Mouse (Mus musculus) heart, embryonic 10.5 days (tissue): ENCODE data around the gene Ficd. TPM values are rescaled to one million over a fixed set of nuclear protein-coding genes. Genes with fewer than 3 reads are reported as not detected.

Source experiments
- DNase-seq: peaks from one replicate; pipeline ENCODE4 v3.0.0-alpha.2; 2017; ENCODE audit warnings: low spot score
- H3K27ac ChIP-seq: fragments of 300-500 bp; sonication (generic); 2 replicates; pipeline ENCODE4 v1.5.1; 2016; ENCODE audit warnings: mild to moderate bottlenecking
- H3K27me3 ChIP-seq: fragments of 300-500 bp; sonication (generic); 2 replicates; pipeline ENCODE4 v1.6.1; 2016; ENCODE audit warnings: mild to moderate bottlenecking; ENCODE audit not compliant: poor library complexity, insufficient read depth, severe bottlenecking
- H3K36me3 ChIP-seq: fragments of 300-500 bp; sonication (generic); 2 replicates; pipeline ENCODE4 v1.6.1; 2016; ENCODE audit warnings: mild to moderate bottlenecking, moderate library complexity
- H3K4me1 ChIP-seq: fragments of 300-500 bp; sonication (generic); 2 replicates; pipeline ENCODE4 v1.6.1; 2016; ENCODE audit warnings: mild to moderate bottlenecking
- H3K4me3 ChIP-seq: fragments of 300-500 bp; sonication (generic); 2 replicates; pipeline ENCODE4 v1.5.1; 2016; ENCODE audit warnings: mild to moderate bottlenecking, moderate library complexity
- H3K9me3 ChIP-seq: fragments of 300-500 bp; sonication (generic); 2 replicates; pipeline ENCODE4 v1.6.1; 2016; ENCODE audit warnings: mild to moderate bottlenecking, moderate library complexity
- WGBS: fragments of 180-500 bp; shearing (Covaris S2); methylation state at CpG from one replicate; pipeline ENCODE4 v1.1.7; 2016; 5-methylcytosine and 5-hydroxymethylcytosine counted together
- polyA plus RNA-seq: library from polyadenylated mRNA; unstranded; fragments of >200 nt; fragmentation: Nextera tagmentation; extraction: Ambion mirVana; gene quantifications from 2 replicates; pipeline ENCODE4 v1.2.1, GENCODE M21; 2016

Gene Ficd
- polyA plus RNA-seq, 1 experiment from 2014 or later: 5.3 TPM

GRCm38 (mm10) chr5:113722224-113723013 lies 13.2 kb upstream of the Ficd start:
- Histone ChIP-seq H3K9me3 (no peaks in the 10 kb centered on the region), H3K27ac (no peak overlapping the region), H3K4me1 (peaks cover 4% of the 10 kb centered on the region; the same call in 1 of the 2 replicates), H3K4me3 (no peak overlapping the region), H3K36me3 (no peaks in the 10 kb centered on the region), H3K27me3 (peaks cover 22% of the 10 kb centered on the region)
- DNase-seq: no peak
- 84% methylated on average over 10 of the region's 10 CpGs for WGBS

- no peaks in the 10 kb centered on the region for H3K36me3 ChIP-seq
- WGBS: 30% methylated on average over 8 of the region's 8 CpGs
- no peak overlapping the region for H3K4me3 ChIP-seq
- H3K27ac ChIP-seq: no peak overlapping the region
- no peak for DNase-seq
- H3K9me3 ChIP-seq: no peaks in the 10 kb centered on the region
- peaks cover 4% of the 10 kb centered on the region; the same call in 1 of the 2 replicates for H3K4me1 ChIP-seq
- peaks cover 22% of the 10 kb centered on the region for H3K27me3 ChIP-seq
These were observed 11.9 kb upstream of the Ficd start for GRCm38 (mm10) chr5:113723567-113724237.

GRCm38 (mm10) chr5:113724446-113724845 lies 11.2 kb upstream of the Ficd start, which contains the start of gene 1700069L16Rik:
1700069L16Rik (minus strand) TSS chr5:113724772.
- peaks cover 4% of the 10 kb centered on the region; the same call in 1 of the 2 replicates for H3K4me1 ChIP-seq

GRCm38 (mm10) chr5:113725417-113725816 lies 10.2 kb upstream of the Ficd start:
- H3K27ac ChIP-seq: no peak overlapping the region
- no peaks in the 10 kb centered on the region for H3K36me3 ChIP-seq
- peaks cover 22% of the 10 kb centered on the region for H3K27me3 ChIP-seq
- H3K9me3 ChIP-seq: no peaks in the 10 kb centered on the region
- no peak overlapping the region for H3K4me3 ChIP-seq
- WGBS: 70% methylated on average over 12 of the region's 12 CpGs
- H3K4me1 ChIP-seq: peaks cover 4% of the 10 kb centered on the region; the same call in 1 of the 2 replicates
- no peak for DNase-seq

More at GRCm38 (mm10) chr5:113724446-113724845, 11.2 kb upstream of the Ficd start, which contains the start of gene 1700069L16Rik:
- no peaks in the 10 kb centered on the region for H3K9me3 ChIP-seq
- 3% methylated on average over 15 of the region's 15 CpGs for WGBS
- H3K36me3 ChIP-seq: no peaks in the 10 kb centered on the region
- H3K4me3 ChIP-seq: no peak within 1 kb of the TSS
- H3K27ac ChIP-seq: no peak within 1 kb of the TSS
- DNase-seq: peak; percentile 87
- peaks cover 22% of the 10 kb centered on the region for H3K27me3 ChIP-seq

DNA sequence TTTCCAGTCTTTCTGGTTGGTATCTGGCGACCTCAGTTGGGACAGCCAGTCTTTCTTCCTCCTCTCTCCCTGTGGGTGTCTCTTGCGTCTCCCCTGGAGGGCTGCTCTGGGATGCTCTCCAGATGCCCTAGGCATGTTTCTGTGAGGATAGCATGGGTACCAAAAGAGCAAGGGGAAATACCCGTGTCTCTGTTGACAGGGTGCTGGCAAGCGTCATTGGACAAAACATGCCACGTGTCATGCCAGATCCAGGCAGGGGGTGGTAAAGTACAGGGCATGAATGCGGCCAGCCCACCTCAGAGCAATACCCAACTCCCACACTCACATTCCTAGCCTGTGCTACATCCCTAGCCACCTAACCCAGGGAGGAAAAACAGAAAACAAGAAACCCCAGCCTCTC lies 9.0 kb upstream of the Ficd start:
- H3K9me3 ChIP-seq: no peaks in the 10 kb centered on the region
- H3K27me3 ChIP-seq: peaks cover 22% of the 10 kb centered on the region
- H3K36me3 ChIP-seq: no peaks in the 10 kb centered on the region
- no peak overlapping the region for H3K4me3 ChIP-seq
- peaks cover 4% of the 10 kb centered on the region; the same call in 1 of the 2 replicates for H3K4me1 ChIP-seq
- no peak for DNase-seq
- WGBS: 60% methylated on average over 6 of the region's 6 CpGs
- H3K27ac ChIP-seq: no peak overlapping the region

GRCm38 (mm10) chr5:113727238-113727637 lies 8.4 kb upstream of the Ficd start:
- H3K4me1 ChIP-seq: peaks cover 4% of the 10 kb centered on the region; the same call in 1 of the 2 replicates
- H3K9me3 ChIP-seq: no peaks in the 10 kb centered on the region
- H3K27ac ChIP-seq: no peak overlapping the region
- H3K27me3 ChIP-seq: peaks cover 22% of the 10 kb centered on the region
- DNase-seq: no peak
- no peak overlapping the region for H3K4me3 ChIP-seq
- no peaks in the 10 kb centered on the region for H3K36me3 ChIP-seq
- 50% methylated on average over 12 of the region's 12 CpGs for WGBS

DNA sequence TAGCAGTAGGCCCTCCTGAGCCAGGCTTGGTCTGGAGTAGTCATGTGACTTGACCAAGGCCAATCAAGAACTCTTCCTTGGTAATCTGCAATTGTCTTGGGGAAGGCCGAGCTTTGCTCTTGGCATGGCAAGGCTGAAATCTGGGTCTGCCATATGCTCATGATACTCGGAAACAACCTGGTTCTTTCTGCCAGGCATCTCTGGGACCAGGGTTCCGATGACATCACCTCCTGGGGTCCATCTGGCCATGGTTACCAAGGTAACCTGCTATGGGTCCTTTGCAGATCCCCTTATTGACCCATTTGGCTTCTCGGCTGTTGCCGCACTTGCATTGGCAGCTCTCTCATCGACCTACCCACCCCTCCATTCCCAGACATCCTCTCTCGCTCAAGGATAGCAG lies 7.6 kb upstream of the Ficd start:
- Histone ChIP-seq H3K4me1 (peaks cover 4% of the 10 kb centered on the region; the same call in 1 of the 2 replicates), H3K36me3 (no peaks in the 10 kb centered on the region), H3K4me3 (no peak overlapping the region), H3K9me3 (no peaks in the 10 kb centered on the region), H3K27me3 (peaks cover 17% of the 10 kb centered on the region), H3K27ac (no peak overlapping the region)
- no peak for DNase-seq
- WGBS: 77% methylated on average over 7 of the region's 7 CpGs

- Histone ChIP-seq H3K4me3 (no peak overlapping the region), H3K9me3 (no peaks in the 10 kb centered on the region), H3K36me3 (no peaks in the 10 kb centered on the region), H3K4me1 (peaks cover 4% of the 10 kb centered on the region; the same call in 1 of the 2 replicates), H3K27me3 (peaks cover 11% of the 10 kb centered on the region), H3K27ac (no peak overlapping the region)
- DNase-seq: no peak
- WGBS: 78% methylated on average over 7 of the region's 7 CpGs
These were observed 6.9 kb upstream of the Ficd start for GRCm38 (mm10) chr5:113728691-113729090.

DNA sequence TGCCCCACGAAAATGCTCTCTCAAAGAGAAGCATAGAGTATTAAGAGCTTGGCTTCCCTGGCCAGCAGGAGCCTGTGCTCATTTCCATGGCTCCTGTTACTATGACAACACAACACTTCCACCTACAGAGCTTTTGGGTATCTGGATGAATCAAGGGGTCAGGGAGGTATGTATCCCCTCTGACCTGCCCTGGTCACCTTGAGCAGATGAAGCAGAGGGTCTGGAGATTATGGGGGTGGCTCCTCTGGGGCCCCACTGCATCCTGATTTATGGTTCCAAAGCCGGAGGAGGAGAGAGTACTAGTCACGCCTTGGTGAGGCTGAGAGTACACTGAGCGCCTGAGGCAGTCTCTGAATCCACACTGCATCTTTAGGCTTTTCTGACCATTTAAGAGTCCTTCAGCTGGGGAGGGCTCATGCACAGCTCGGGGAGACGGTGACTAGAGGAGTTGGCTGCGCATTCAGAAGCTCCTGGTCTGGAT lies 4.9 kb upstream of the Ficd start:
- H3K27ac ChIP-seq: no peak overlapping the region
- H3K4me1 ChIP-seq: peaks cover 4% of the 10 kb centered on the region; the same call in 1 of the 2 replicates
- H3K27me3 ChIP-seq: peaks cover 5% of the 10 kb centered on the region; the same call in 1 of the 2 replicates
- no peaks in the 10 kb centered on the region for H3K9me3 ChIP-seq
- no peak overlapping the region for H3K4me3 ChIP-seq
- no peaks in the 10 kb centered on the region for H3K36me3 ChIP-seq
- 69% methylated on average over 7 of the region's 7 CpGs for WGBS
- DNase-seq: no peak

DNA sequence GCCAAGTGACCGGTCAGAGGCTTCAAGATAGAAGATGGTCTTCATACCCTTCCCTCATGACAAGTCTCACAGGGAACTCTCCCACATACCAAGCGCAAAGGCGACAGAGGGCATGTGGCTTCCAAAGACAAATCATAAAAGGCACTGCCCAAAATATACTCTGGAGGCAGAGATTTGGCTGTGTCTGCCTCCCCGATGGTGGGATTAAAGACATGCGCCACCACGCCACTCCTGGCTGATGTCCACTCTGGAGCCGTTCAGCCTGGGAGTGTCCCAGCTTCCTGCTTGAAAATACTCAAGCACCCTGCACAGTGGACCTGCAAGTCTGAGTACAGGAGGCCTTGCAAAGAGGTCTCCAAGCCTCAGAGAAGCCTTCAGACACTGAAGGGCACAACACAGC lies 4.4 kb upstream of the Ficd start:
- peaks cover 8% of the 10 kb centered on the region for H3K4me1 ChIP-seq

GRCm38 (mm10) chr5:113732182-113732581 lies 3.4 kb upstream of the Ficd start:
- DNase-seq: no peak

More for the DNA sequence above, 4.4 kb upstream of the Ficd start:
- H3K4me3 ChIP-seq: no peak overlapping the region
- peaks cover 5% of the 10 kb centered on the region; the same call in 1 of the 2 replicates for H3K27me3 ChIP-seq
- no peak for DNase-seq
- no peaks in the 10 kb centered on the region for H3K36me3 ChIP-seq
- WGBS: 84% methylated on average over 7 of the region's 7 CpGs
- H3K9me3 ChIP-seq: no peaks in the 10 kb centered on the region
- H3K27ac ChIP-seq: no peak overlapping the region

DNA sequence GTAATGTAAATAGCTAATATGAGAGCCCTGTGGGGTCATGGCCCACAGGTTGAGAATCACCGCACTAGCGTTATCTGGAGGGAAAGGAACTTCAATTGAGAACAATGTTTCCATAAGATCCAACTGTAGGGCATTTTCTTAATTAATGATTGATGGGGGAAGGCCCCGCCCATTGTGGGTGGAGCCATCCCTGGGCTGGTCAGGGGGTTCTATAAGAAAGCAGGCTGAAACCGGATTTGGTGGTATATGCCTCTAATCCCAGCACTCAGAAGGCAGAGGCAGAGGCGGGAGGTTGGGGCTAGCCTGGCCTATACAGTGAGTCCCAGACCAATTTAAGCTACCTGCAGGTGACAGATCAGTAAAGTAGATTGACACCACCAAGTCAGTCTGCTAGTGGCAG lies 1.2 kb upstream of the Ficd start:
- WGBS: 62% methylated on average over 5 of the region's 5 CpGs
- no peak for DNase-seq
- Histone ChIP-seq H3K27me3 (no peaks in the 10 kb centered on the region), H3K4me3 (no peak overlapping the region), H3K9me3 (no peaks in the 10 kb centered on the region), H3K4me1 (peaks cover 22% of the 10 kb centered on the region), H3K36me3 (peaks cover 20% of the 10 kb centered on the region), H3K27ac (peak overlapping the region; percentile 97)

More at GRCm38 (mm10) chr5:113732182-113732581, 3.4 kb upstream of the Ficd start:
- H3K9me3 ChIP-seq: no peaks in the 10 kb centered on the region
- H3K4me3 ChIP-seq: no peak overlapping the region
- H3K36me3 ChIP-seq: no peaks in the 10 kb centered on the region
- H3K27me3 ChIP-seq: peaks cover 2% of the 10 kb centered on the region; the same call in 1 of the 2 replicates
- peaks cover 18% of the 10 kb centered on the region for H3K4me1 ChIP-seq
- no peak overlapping the region for H3K27ac ChIP-seq
- 24% methylated on average over 6 of the region's 6 CpGs for WGBS

DNA sequence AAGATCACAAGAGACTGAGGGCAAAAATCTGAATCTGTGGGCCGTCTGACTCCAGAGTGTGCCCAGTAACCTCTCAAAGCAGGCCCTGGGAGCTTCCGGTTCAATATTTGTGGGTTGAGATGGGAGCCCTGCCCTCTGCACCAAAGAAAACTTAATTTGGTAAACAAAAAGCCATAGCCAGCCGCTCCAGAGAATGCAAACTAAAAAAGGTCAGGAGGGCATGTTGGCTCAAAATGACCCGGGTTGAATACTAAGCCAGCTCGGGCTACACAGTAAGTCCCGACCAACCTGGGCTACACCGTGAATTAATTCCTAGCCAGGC lies 619 bp upstream of the Ficd start:
- WGBS: 35% methylated on average over 7 of the region's 7 CpGs
- H3K4me3 ChIP-seq: peak overlapping the region; percentile 75
- peaks cover 25% of the 10 kb centered on the region for H3K36me3 ChIP-seq
- H3K27me3 ChIP-seq: no peaks in the 10 kb centered on the region
- DNase-seq: no peak
- H3K27ac ChIP-seq: peak overlapping the region; percentile 97
- peaks cover 22% of the 10 kb centered on the region for H3K4me1 ChIP-seq
- no peaks in the 10 kb centered on the region for H3K9me3 ChIP-seq
